Mouse (Mus musculus): ENCODE results near the gene Diras2. TPM values are rescaled to one million over a fixed set of nuclear protein-coding genes. Genes with fewer than 3 reads are reported as not detected.

Gene Diras2
- polyA plus RNA-seq, 1 experiment: 2.0 TPM

- Histone ChIP-seq H3K27me3 (ENCODE audit: control insufficient read depth, insufficient read depth, low read length) (no peaks in the 10 kb centered on the region), H3K36me3 (ENCODE audit: control insufficient read depth, insufficient read depth, low read length) (no peaks in the 10 kb centered on the region), H3K4me3 (ENCODE audit: extremely low read depth, insufficient read depth, insufficient read length) (no peak overlapping the region), H3K27ac (ENCODE audit: insufficient read depth, low read length) (no peak overlapping the region), H3K4me1 (ENCODE audit: control insufficient read depth, insufficient read depth, insufficient read length) (no peaks in the 10 kb centered on the region)
- no peak for DNase-seq (ENCODE audit: low read depth in 1 of 2, low spot score in 2 of 2)
- WGBS: 89% methylated on average over 6 of the region's 6 CpGs
- TF ChIP-seq CTCF (IDR thresholded peaks at IDR 0.05; ENCODE audit: extremely low read depth, insufficient read depth, insufficient read length, insufficient replicate concordance): no peak
- no peak for TF ChIP-seq POLR2A (IDR thresholded peaks at IDR 0.05; ENCODE audit: low read depth, low read length)
These were observed 9.9 kb downstream of the Diras2 start for GRCm38 (mm10) chr13:52521176-52521575.

GRCm38 (mm10) chr13:52519425-52519824 is 11.7 kb downstream of the Diras2 start:
- H3K27ac ChIP-seq (ENCODE audit: insufficient read depth, low read length): no peak overlapping the region
- no peak for TF ChIP-seq POLR2A (IDR thresholded peaks at IDR 0.05; ENCODE audit: low read depth, low read length)
- no peak for TF ChIP-seq CTCF (IDR thresholded peaks at IDR 0.05; ENCODE audit: extremely low read depth, insufficient read depth, insufficient read length, insufficient replicate concordance)

DNA sequence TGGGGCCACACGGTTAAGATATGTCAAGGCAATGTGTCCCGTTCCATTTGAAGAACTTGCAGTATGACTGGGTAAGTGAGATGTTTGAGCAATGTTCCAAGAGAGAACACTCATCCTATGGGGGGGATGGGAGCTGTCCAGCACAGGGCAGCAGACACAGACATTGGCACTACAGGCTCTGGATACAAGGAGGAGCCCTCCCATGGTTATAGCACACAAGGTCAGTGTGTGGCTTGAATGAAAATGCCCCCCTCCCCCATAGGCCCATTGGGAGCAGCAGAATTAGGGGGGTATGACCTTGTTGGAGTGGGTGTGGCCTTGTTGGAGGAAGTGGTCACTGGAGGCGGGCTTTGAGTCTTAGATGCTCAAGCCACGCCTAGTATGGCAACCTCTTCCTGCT is 12.7 kb downstream of the Diras2 start:
- Histone ChIP-seq H3K27ac (ENCODE audit: insufficient read depth, low read length) (no peak overlapping the region), H3K27me3 (ENCODE audit: control insufficient read depth, insufficient read depth, low read length) (no peaks in the 10 kb centered on the region; the same call in 1 of the 2 replicates), H3K4me1 (ENCODE audit: control insufficient read depth, insufficient read depth, insufficient read length) (no peaks in the 10 kb centered on the region), H3K4me3 (ENCODE audit: extremely low read depth, insufficient read depth, insufficient read length) (no peak overlapping the region), H3K36me3 (ENCODE audit: control insufficient read depth, insufficient read depth, low read length) (no peaks in the 10 kb centered on the region)
- TF ChIP-seq POLR2A (IDR thresholded peaks at IDR 0.05; ENCODE audit: low read depth, low read length) (no peak), CTCF (IDR thresholded peaks at IDR 0.05; ENCODE audit: extremely low read depth, insufficient read depth, insufficient read length, insufficient replicate concordance) (no peak)
- WGBS: 86% methylated on average over 4 of the region's 4 CpGs
- DNase-seq (ENCODE audit: low read depth in 1 of 2, low spot score in 2 of 2): no peak

More at GRCm38 (mm10) chr13:52519425-52519824, 11.7 kb downstream of the Diras2 start:
- no peak for DNase-seq (ENCODE audit: low read depth in 1 of 2, low spot score in 2 of 2)
- Histone ChIP-seq H3K4me3 (ENCODE audit: extremely low read depth, insufficient read depth, insufficient read length) (no peak overlapping the region), H3K4me1 (ENCODE audit: control insufficient read depth, insufficient read depth, insufficient read length) (no peaks in the 10 kb centered on the region), H3K36me3 (ENCODE audit: control insufficient read depth, insufficient read depth, low read length) (no peaks in the 10 kb centered on the region), H3K27me3 (ENCODE audit: control insufficient read depth, insufficient read depth, low read length) (no peaks in the 10 kb centered on the region; the same call in 1 of the 2 replicates)
- WGBS: 84% methylated on average over 5 of the region's 5 CpGs

DNA sequence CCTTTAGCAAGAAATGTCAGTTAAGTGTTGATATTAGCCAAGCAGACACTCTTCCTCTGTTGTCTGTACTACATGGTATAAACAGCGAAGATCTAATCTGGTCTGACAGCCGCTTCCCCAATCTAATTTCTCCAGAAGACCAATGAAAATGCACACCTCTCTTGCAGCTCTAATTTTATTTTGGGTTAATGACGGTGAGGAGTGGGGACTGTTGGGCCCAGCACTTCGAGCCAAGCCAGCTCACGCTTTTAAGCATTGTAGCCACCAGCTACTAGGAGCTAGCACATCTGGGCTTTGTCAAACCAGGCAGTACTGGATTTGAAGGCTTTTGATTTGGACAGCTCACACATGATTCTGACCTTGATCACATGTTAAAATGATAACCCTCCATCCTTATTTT is 14.1 kb downstream of the Diras2 start:
- TF ChIP-seq CTCF (IDR thresholded peaks at IDR 0.05; ENCODE audit: extremely low read depth, insufficient read depth, insufficient read length, insufficient replicate concordance) (no peak), POLR2A (IDR thresholded peaks at IDR 0.05; ENCODE audit: low read depth, low read length) (no peak)
- 87% methylated on average over 5 of the region's 5 CpGs for WGBS
- Histone ChIP-seq H3K4me3 (ENCODE audit: extremely low read depth, insufficient read depth, insufficient read length) (no peak overlapping the region), H3K27ac (ENCODE audit: insufficient read depth, low read length) (no peak overlapping the region), H3K27me3 (ENCODE audit: control insufficient read depth, insufficient read depth, low read length) (no peaks in the 10 kb centered on the region; the same call in 1 of the 2 replicates), H3K4me1 (ENCODE audit: control insufficient read depth, insufficient read depth, insufficient read length) (no peaks in the 10 kb centered on the region), H3K36me3 (ENCODE audit: control insufficient read depth, insufficient read depth, low read length) (no peaks in the 10 kb centered on the region)
- DNase-seq (ENCODE audit: low read depth in 1 of 2, low spot score in 2 of 2): no peak

DNA sequence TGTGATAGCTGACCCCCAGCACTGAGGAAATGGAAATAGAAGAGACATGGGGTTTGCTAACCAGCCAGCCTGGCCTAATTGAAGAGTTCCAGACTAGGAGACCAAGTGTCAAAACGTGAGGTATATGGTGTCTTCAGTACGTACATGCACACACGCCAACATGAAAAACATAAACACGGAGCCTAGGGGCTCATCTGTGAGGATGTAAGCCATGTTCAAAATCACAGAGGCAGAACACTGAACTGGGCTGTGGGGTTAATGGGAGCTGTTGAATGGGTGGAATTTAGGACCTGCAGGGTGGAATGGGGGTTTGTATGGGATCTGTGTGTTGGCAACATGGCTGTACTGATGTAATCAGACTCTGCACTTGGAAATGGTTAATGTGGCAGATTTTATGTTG is 14.5 kb downstream of the Diras2 start:
- H3K27ac ChIP-seq (ENCODE audit: insufficient read depth, low read length): no peak overlapping the region
- no peak for DNase-seq (ENCODE audit: low read depth in 1 of 2, low spot score in 2 of 2)
- no peak overlapping the region for H3K4me3 ChIP-seq (ENCODE audit: extremely low read depth, insufficient read depth, insufficient read length)
- no peaks in the 10 kb centered on the region for H3K4me1 ChIP-seq (ENCODE audit: control insufficient read depth, insufficient read depth, insufficient read length)
- no peaks in the 10 kb centered on the region; the same call in 1 of the 2 replicates for H3K27me3 ChIP-seq (ENCODE audit: control insufficient read depth, insufficient read depth, low read length)
- H3K36me3 ChIP-seq (ENCODE audit: control insufficient read depth, insufficient read depth, low read length): no peaks in the 10 kb centered on the region
- 93% methylated on average over 4 of the region's 4 CpGs for WGBS
- TF ChIP-seq CTCF (IDR thresholded peaks at IDR 0.05; ENCODE audit: extremely low read depth, insufficient read depth, insufficient read length, insufficient replicate concordance) (no peak), POLR2A (IDR thresholded peaks at IDR 0.05; ENCODE audit: low read depth, low read length) (no peak)

GRCm38 (mm10) chr13:52516051-52516450 is 15.0 kb downstream of the Diras2 start:
- Histone ChIP-seq H3K27ac (ENCODE audit: insufficient read depth, low read length) (no peak overlapping the region), H3K4me3 (ENCODE audit: extremely low read depth, insufficient read depth, insufficient read length) (no peak overlapping the region), H3K4me1 (ENCODE audit: control insufficient read depth, insufficient read depth, insufficient read length) (no peaks in the 10 kb centered on the region), H3K36me3 (ENCODE audit: control insufficient read depth, insufficient read depth, low read length) (no peaks in the 10 kb centered on the region), H3K27me3 (ENCODE audit: control insufficient read depth, insufficient read depth, low read length) (no peaks in the 10 kb centered on the region; the same call in 1 of the 2 replicates)
- no peak for TF ChIP-seq POLR2A (IDR thresholded peaks at IDR 0.05; ENCODE audit: low read depth, low read length)
- no peak for TF ChIP-seq CTCF (IDR thresholded peaks at IDR 0.05; ENCODE audit: extremely low read depth, insufficient read depth, insufficient read length, insufficient replicate concordance)
- DNase-seq (ENCODE audit: low read depth in 1 of 2, low spot score in 2 of 2): no peak
- WGBS: 73% methylated on average over 3 of the region's 3 CpGs

- Histone ChIP-seq H3K27ac (ENCODE audit: insufficient read depth, low read length) (no peak overlapping the region), H3K36me3 (ENCODE audit: control insufficient read depth, insufficient read depth, low read length) (no peaks in the 10 kb centered on the region), H3K27me3 (ENCODE audit: control insufficient read depth, insufficient read depth, low read length) (no peaks in the 10 kb centered on the region; the same call in 1 of the 2 replicates), H3K4me1 (ENCODE audit: control insufficient read depth, insufficient read depth, insufficient read length) (no peaks in the 10 kb centered on the region), H3K4me3 (ENCODE audit: extremely low read depth, insufficient read depth, insufficient read length) (no peak overlapping the region)
- TF ChIP-seq CTCF (IDR thresholded peaks at IDR 0.05; ENCODE audit: extremely low read depth, insufficient read depth, insufficient read length, insufficient replicate concordance) (no peak), POLR2A (IDR thresholded peaks at IDR 0.05; ENCODE audit: low read depth, low read length) (no peak)
- DNase-seq (ENCODE audit: low read depth in 1 of 2, low spot score in 2 of 2): no peak
- WGBS: 87% methylated on average over 3 of the region's 3 CpGs
These were observed 17.5 kb downstream of the Diras2 start for GRCm38 (mm10) chr13:52513554-52513953.
